Mouse (Mus musculus) bone marrow macrophage, adult 2 months (primary cell): ENCODE results near the gene Susd6. TPM values are rescaled to one million over a fixed set of nuclear protein-coding genes. Genes with fewer than 3 reads are reported as not detected.

Experiments
- H3K27ac ChIP-seq: 2 replicates; pipeline ENCODE4 v1.5.1; 2012; ENCODE audit warnings: low read depth, low read length; ENCODE audit not compliant: insufficient read depth
- H3K4me1 ChIP-seq: 2 replicates; pipeline ENCODE4 v1.6.1; 2012; ENCODE audit warnings: low read length; ENCODE audit not compliant: control insufficient read depth, insufficient read depth
- H3K4me3 ChIP-seq: 2 replicates; pipeline ENCODE4 v1.5.1; 2012; ENCODE audit warnings: mild to moderate bottlenecking, low read length, moderate library complexity; ENCODE audit not compliant: insufficient read depth
- CTCF ChIP-seq: IDR thresholded peaks from 2 replicates; pipeline ENCODE4 v1.5.1; 2012; ENCODE audit warnings: low read depth, mild to moderate bottlenecking, low read length, moderate library complexity
- POLR2A ChIP-seq: IDR thresholded peaks from 2 replicates; pipeline ENCODE4 v1.6.1; 2012; ENCODE audit warnings: mild to moderate bottlenecking, low read depth, low read length, borderline replicate concordance
- polyA plus RNA-seq: library from polyadenylated mRNA; stranded (reverse); fragments of >200 nt; gene quantifications from 2 replicates; pipeline ENCODE4 v1.2.4, GENCODE M21; 2012; ENCODE audit not compliant: missing spikeins, insufficient read depth, insufficient read length

Susd6 gene
- polyA plus RNA-seq, 1 experiment: 157 TPM

- H3K4me1 ChIP-seq: peaks cover 58% of the 10 kb centered on the region
- H3K27ac ChIP-seq: peak overlapping the region; percentile 20
- no peak overlapping the region for H3K4me3 ChIP-seq
- TF ChIP-seq POLR2A (no peak), CTCF (no peak)
These were observed 56.6 kb downstream of the Susd6 start for GRCm38 (mm10) chr12:80846861-80847268.

DNA sequence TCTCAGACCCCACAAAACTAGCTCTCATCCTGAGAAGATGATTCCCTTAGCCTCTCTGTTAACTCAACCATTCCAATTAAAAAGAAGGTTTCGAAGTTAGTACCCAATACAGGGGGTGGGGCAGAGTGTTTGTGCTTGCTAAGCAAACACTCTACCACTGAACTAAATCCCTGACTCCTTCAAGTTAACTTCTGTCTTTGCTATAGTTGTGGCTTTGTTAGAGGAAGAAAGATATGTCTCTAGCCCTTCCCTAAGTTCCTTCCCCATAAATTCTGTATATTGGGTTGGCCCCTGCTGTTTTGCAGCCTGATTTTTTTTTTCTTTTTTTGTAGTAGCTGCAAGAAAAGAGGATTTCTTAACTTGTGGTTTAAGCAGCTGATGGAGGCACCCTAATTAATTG lies 61.7 kb downstream of the Susd6 start:
- no peak for TF ChIP-seq POLR2A
- TF ChIP-seq CTCF: no peak
- Histone ChIP-seq H3K4me3 (peak overlapping the region; percentile 0; the same call in 1 of the 2 replicates), H3K27ac (peak overlapping the region; percentile 98), H3K4me1 (peaks cover 60% of the 10 kb centered on the region)

GRCm38 (mm10) chr12:80853737-80854136 lies 63.4 kb downstream of the Susd6 start:
- TF ChIP-seq POLR2A: no peak
- TF ChIP-seq CTCF: no peak
- H3K4me1 ChIP-seq: peaks cover 59% of the 10 kb centered on the region
- no peak overlapping the region for H3K4me3 ChIP-seq
- peak overlapping the region; percentile 98 for H3K27ac ChIP-seq

- no peak for TF ChIP-seq CTCF
- Histone ChIP-seq H3K27ac (peak overlapping the region; percentile 98), H3K4me3 (no peak overlapping the region), H3K4me1 (peaks cover 54% of the 10 kb centered on the region)
These were observed 64.4 kb downstream of the Susd6 start for GRCm38 (mm10) chr12:80854671-80855070.

GRCm38 (mm10) chr12:80855100-80855499 lies 64.8 kb downstream of the Susd6 start:
- Histone ChIP-seq H3K27ac (peak overlapping the region; percentile 82), H3K4me1 (peaks cover 56% of the 10 kb centered on the region), H3K4me3 (no peak overlapping the region)
- TF ChIP-seq POLR2A: no peak
- TF ChIP-seq CTCF: no peak

GRCm38 (mm10) chr12:80855581-80855980 lies 65.3 kb downstream of the Susd6 start:
- peak overlapping the region; percentile 82 for H3K27ac ChIP-seq
- TF ChIP-seq CTCF: no peak
- no peak for TF ChIP-seq POLR2A
- H3K4me3 ChIP-seq: no peak overlapping the region
- H3K4me1 ChIP-seq: peaks cover 57% of the 10 kb centered on the region

GRCm38 (mm10) chr12:80857636-80858293 lies 67.5 kb downstream of the Susd6 start:
- Histone ChIP-seq H3K4me1 (peaks cover 57% of the 10 kb centered on the region), H3K27ac (no peak overlapping the region), H3K4me3 (no peak overlapping the region)
- no peak for TF ChIP-seq POLR2A

DNA sequence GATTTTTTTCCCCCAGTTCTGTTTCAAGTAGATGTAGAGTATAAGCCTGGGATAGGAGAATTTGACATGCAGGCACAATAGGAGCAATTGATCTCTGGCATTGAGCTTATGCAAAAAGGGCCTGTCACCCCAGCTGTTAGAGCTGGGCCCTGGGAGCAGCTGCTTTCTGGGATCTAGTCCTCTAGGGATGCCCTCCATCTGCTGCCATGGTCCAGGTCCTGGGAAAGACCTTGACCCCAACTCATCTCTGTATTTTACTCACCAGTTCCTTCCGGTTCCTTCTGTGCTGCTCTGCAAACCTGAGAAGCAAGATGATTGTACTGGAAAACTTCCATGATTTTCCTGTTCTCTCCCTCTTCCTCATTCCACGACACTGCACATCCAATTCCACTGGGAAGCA lies 68.0 kb downstream of the Susd6 start:
- TF ChIP-seq CTCF (no peak), POLR2A (no peak)
- Histone ChIP-seq H3K4me3 (no peak overlapping the region), H3K27ac (no peak overlapping the region), H3K4me1 (peaks cover 56% of the 10 kb centered on the region)

DNA sequence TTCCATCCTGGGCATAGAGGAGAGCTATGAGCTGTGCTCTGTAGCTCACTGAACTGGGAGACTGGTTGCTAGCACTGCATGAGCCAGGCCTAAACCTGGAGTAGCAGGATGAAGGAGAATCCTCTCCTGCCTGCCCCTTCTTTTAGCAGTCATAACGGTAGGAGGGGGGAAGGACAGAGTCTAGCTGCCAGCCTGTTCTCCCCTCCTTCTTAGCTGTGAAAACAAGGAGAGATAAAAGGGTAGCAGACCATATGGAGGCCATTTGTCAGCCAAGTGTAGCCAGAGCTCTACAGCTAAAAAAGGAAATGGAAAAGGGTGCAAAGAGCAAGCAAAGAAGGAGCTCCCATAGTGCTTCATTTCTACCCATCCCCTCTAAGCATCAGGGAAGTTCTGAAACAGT lies 71.6 kb downstream of the Susd6 start:
- Histone ChIP-seq H3K4me1 (peaks cover 43% of the 10 kb centered on the region), H3K27ac (peak overlapping the region; percentile 30), H3K4me3 (no peak overlapping the region)
- no peak for TF ChIP-seq CTCF
- TF ChIP-seq POLR2A: no peak

DNA sequence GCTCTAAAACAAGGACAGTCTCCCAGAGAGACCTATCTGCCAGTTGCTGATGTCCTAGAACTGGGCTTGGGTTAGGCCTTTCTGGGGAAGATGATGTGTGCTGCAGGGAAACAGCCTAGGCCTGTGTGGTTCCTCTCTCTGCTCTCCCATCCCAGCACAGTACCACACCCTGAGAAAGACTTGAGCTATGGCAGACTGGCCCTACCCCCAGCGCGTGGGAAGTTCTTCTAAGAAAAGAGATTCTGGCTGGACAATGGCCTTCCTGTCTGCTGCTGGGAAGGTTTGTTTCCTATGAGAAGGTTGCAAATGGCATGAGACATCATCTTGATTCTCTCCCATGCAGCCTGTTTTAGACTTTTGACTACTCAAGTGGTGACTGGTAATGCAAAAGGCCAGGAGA lies 73.1 kb downstream of the Susd6 start:
- Histone ChIP-seq H3K27ac (no peak overlapping the region), H3K4me1 (peaks cover 45% of the 10 kb centered on the region), H3K4me3 (no peak overlapping the region)
- TF ChIP-seq CTCF (no peak), POLR2A (no peak)
